9 mouse cellular contexts compared by ENCODE assay signal in the genomic region with DNA sequence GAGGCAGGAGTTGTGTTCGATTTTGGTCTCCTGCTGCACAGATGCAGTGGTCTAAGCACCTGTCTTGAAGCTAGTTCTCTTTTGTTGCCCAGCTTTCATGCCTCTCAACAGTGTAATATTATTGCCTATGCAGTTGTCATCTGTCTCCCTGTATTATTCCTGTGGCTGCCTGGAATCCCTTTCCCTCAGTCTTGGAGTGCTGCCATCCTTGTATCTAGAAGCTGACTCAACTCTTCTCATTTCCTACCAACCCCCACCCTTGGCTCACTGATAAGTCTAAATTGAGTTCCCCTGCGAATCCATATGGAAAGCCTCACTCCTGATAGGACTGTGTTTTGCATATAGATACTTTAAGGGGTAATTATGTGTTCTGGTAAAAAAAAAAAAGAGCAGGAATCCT.
DNase-seq lines count a peak whose midpoint lies in the region; ATAC-seq and TF ChIP-seq lines count a peak whose summit lies in the region.
"Had no signal": no experiment of that assay in that cellular context is flagged by ENCODE, and none has a peak within 500 bp of the region (broad histone marks: within the 10 kb centered on the region; RNA-seq: fewer than 3 reads in every experiment).

No protein-coding gene starts in this region.

- TF ChIP-seq EP300 in lung, postnatal 0 days (IDR thresholded peaks at IDR 0.05): no peak

- peaks cover 37% of the 10 kb centered on the region for H3K4me1 ChIP-seq in forebrain, embryonic 10.5 days
- H3K4me1 ChIP-seq in forebrain, embryonic 12.5 days: peaks cover 35% of the 10 kb centered on the region
- no peaks in the 10 kb centered on the region for H3K4me1 ChIP-seq in kidney, embryonic 14.5 days (ENCODE audit: control insufficient read depth, insufficient read depth, low read length)
- H3K4me1 ChIP-seq in lung, postnatal 0 days (ENCODE audit: insufficient read depth, low read depth, low read length): no peaks in the 10 kb centered on the region

- ATAC-seq in forebrain, embryonic 12.5 days (ENCODE audit: low FRiP score): no peak
- ATAC-seq in kidney, embryonic 14.5 days (ENCODE audit: low FRiP score, low TSS enrichment): no peak
- ATAC-seq in lung, postnatal 0 days: no peak

- peak; percentile 4 for DNase-seq in forebrain, embryonic 10.5 days (ENCODE audit: extremely low spot score, low spot score)
- peak; percentile 22 for DNase-seq in kidney, adult 9 months
- DNase-seq in lung, postnatal 0 days (ENCODE audit: low spot score): peak; percentile 5
- no peak for DNase-seq in lung, postnatal 4 days
- DNase-seq in right cerebral cortex, postnatal 36 days (ENCODE audit: low spot score in 2 of 2): peak; percentile 28 to 41
- DNase-seq in adipocyte (ENCODE audit: low spot score): no peak
- DNase-seq: lung, postnatal 36 days had no signal

- no peak overlapping the region for H3K4me2 ChIP-seq in forebrain, embryonic 12.5 days
- no peak overlapping the region for H3K4me2 ChIP-seq in kidney, embryonic 14.5 days (replicated peaks; ENCODE audit: low read depth, low read length)
- H3K4me2 ChIP-seq in lung, postnatal 0 days (replicated peaks; ENCODE audit: low read depth, low read length): no peak overlapping the region

- H3K27ac ChIP-seq in forebrain, embryonic 10.5 days: no peak overlapping the region
- H3K27ac ChIP-seq in forebrain, embryonic 12.5 days: no peak overlapping the region
- no peak overlapping the region for H3K27ac ChIP-seq in kidney, embryonic 14.5 days (ENCODE audit: low read depth, low read length)
- H3K27ac ChIP-seq in lung, postnatal 0 days (ENCODE audit: low read length): no peak overlapping the region

- H3K27me3 ChIP-seq in forebrain, embryonic 10.5 days (ENCODE audit: poor library complexity, severe bottlenecking): peaks cover 4% of the 10 kb centered on the region; the same call in 1 of the 2 replicates
- H3K27me3 ChIP-seq in forebrain, embryonic 12.5 days: 0 out of 2 replicates have a peak, but pooled peaks cover 2% of the 10 kb centered on the region
- no peaks in the 10 kb centered on the region for H3K27me3 ChIP-seq in kidney, embryonic 14.5 days (ENCODE audit: control insufficient read depth, insufficient read depth, low read length)
- H3K27me3 ChIP-seq in lung, postnatal 0 days (replicated peaks; ENCODE audit: insufficient read depth, low read length): no peaks in the 10 kb centered on the region

- TF ChIP-seq CTCF in lung, postnatal 0 days (IDR thresholded peaks at IDR 0.05): no peak

- no peaks in the 10 kb centered on the region for H3K9me3 ChIP-seq in forebrain, embryonic 10.5 days
- H3K9me3 ChIP-seq in forebrain, embryonic 12.5 days: no peaks in the 10 kb centered on the region
- H3K9me3 ChIP-seq in kidney, embryonic 14.5 days (ENCODE audit: control insufficient read depth, low read length): no peaks in the 10 kb centered on the region
- no peaks in the 10 kb centered on the region for H3K9me3 ChIP-seq in lung, postnatal 0 days (ENCODE audit: low read length)

- H3K9ac ChIP-seq in forebrain, embryonic 12.5 days: no peak overlapping the region
- H3K9ac ChIP-seq in kidney, embryonic 14.5 days (ENCODE audit: low read depth, low read length): no peak overlapping the region
- H3K9ac ChIP-seq in lung, postnatal 0 days (replicated peaks; ENCODE audit: low read depth): no peak overlapping the region

- WGBS in forebrain, embryonic 10.5 days: 89% methylated on average over 2 of the region's 2 CpGs
- WGBS in forebrain, embryonic 12.5 days: 69% methylated on average over 2 of the region's 2 CpGs
- 77% methylated on average over 2 of the region's 2 CpGs for WGBS in kidney, embryonic 14.5 days
- WGBS in lung, postnatal 0 days: 61% methylated on average over 2 of the region's 2 CpGs

- no peak overlapping the region for H3K4me3 ChIP-seq in forebrain, embryonic 10.5 days
- no peak overlapping the region for H3K4me3 ChIP-seq in forebrain, embryonic 12.5 days (replicated peaks)
- H3K4me3 ChIP-seq in kidney, embryonic 14.5 days (ENCODE audit: low read length): no peak overlapping the region
- H3K4me3 ChIP-seq in lung, postnatal 0 days (ENCODE audit: low read depth, low read length): no peak overlapping the region

- no peaks in the 10 kb centered on the region for H3K36me3 ChIP-seq in forebrain, embryonic 10.5 days (replicated peaks)
- no peaks in the 10 kb centered on the region for H3K36me3 ChIP-seq in forebrain, embryonic 12.5 days (replicated peaks)
- no peaks in the 10 kb centered on the region for H3K36me3 ChIP-seq in kidney, embryonic 14.5 days (ENCODE audit: control insufficient read depth, insufficient read depth, low read length)
- H3K36me3 ChIP-seq in lung, postnatal 0 days (ENCODE audit: insufficient read depth, low read length): no peaks in the 10 kb centered on the region

Comparison
In these comparisons a context has a peak if more than half of its experiments do, and no peak if none do; other contexts are left out.
1. DNase-seq: peak in forebrain, embryonic 10.5 days (single experiment), kidney, adult 9 months (single experiment), lung, postnatal 0 days (single experiment) and right cerebral cortex, postnatal 36 days (2 of 2); none in lung, postnatal 4 days (0 of 2) and adipocyte (single experiment).